Mouse (Mus musculus) frontal cortex, adult 2 months (tissue): ENCODE data around the gene Dusp8. TPM values are rescaled to one million over a fixed set of nuclear protein-coding genes. Genes with fewer than 3 reads are reported as not detected.
A peak's percentile ranks its signal among the peaks of the same experiment; 100 is the strongest.
"Not testable (repeated sequence)": the region's sequence is repeated elsewhere in the genome, so short reads cannot be mapped to it uniquely, and the experiment has no call there.

ENCODE experiments used
- DNase-seq, 2 experiments: peaks; one replicate each; pipeline ENCODE4 v3.0.0; 2022; ENCODE audit warnings: low spot score in 1 of 2; ENCODE audit errors: extremely low spot score in 1 of 2
- polyA plus RNA-seq: library from polyadenylated mRNA; depleted of rRNA; stranded (reverse); fragments of >200 nt; gene quantifications from 2 replicates; pipeline ENCODE4 v1.2.3, GENCODE M21; 2012; rRNA removed

The Dusp8 gene
- polyA plus RNA-seq: 110 and 114 TPM in 2 replicates

DNA sequence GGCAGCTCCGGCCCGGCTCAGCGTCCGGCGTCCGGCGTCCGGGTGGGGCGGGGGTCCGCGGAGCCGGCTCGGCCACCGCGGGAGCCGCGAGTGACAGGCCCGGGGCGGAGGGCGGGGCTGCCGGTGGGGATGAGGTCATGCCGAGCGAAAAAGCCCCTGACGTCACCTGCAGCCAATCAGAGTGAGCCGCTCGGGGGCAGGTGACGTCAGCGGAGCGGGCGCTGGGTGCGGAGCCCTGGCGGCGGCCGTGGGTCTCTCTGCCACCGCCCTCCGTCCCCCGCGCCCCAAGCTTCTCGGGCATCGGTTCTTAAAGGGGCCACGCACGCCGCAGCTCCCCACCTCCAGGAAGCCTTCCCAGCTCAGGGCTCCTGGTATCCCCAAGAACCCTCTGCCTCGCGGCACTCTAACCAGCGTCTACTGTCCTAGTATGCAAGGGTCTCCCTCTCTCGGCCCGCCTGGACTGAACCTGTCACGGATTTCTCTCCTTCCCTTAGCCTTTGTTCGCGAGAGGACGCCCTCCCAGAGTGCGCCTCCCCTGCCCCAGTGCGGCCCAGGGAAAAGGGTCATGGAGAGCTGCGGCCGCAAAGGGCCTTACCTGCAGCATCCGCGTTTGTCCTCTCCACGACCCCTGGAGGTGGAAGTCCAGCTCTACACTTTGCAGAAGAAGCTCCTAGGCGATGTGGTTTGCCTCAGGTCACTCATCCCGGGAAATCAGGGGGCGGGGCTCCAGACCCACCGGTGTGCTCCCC, at the start of gene Dusp8:
Dusp8 (minus strand) TSS at position 661 of the 749 bp plus-strand sequence.
- DNase-seq: peak; percentile 86 to 96

DNA sequence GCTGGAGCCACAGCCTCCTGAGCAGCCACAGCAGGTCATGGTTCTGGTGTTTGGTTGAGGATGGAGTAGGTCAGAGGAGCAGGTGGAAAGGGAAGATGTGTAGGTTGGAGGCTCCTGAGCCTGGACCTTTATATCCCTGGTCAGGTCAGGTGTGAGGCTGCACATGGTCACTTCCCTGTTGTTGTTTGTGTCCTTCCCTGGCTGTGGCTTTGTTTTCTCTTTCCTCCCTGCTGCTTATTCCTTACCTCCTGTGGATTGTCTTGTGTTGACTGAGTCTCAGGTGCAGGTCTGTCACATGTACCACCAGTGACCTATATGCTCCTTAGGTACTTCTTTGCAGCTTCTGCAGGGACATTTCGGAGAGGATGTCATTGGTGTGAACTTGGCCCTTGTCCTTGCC, 48.9 kb upstream of the Dusp8 start, which contains the start of gene Gm45337:
Gm45337 (minus strand) TSS at position 101 of the 400 bp plus-strand sequence.
- DNase-seq: no peak

DNA sequence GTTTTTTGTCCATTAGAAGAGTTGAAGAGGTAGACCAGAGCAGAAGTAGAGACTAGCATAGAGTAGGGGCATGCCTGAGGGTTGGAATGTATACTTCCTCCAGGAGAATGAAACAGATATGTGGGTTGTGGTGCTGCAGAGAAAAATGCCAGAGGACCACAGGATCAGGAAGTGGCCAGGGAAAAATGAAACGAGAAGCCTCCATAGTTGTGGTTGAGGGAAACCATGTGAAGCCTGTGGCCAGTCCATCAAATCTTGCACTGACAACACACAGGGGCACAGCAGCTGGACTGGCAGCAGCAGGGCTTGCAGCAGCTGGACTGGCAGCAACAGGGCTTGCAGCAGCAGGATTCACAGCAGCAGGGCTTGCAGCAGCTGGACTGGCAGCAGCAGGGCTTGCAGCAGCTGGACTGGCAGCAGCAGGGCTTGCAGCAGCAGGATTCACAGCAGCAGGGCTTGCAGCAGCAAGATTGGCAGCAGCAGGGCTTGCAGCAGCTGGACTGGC, 47.9 kb upstream of the Dusp8 start:
- DNase-seq: not testable (repeated sequence)

DNA sequence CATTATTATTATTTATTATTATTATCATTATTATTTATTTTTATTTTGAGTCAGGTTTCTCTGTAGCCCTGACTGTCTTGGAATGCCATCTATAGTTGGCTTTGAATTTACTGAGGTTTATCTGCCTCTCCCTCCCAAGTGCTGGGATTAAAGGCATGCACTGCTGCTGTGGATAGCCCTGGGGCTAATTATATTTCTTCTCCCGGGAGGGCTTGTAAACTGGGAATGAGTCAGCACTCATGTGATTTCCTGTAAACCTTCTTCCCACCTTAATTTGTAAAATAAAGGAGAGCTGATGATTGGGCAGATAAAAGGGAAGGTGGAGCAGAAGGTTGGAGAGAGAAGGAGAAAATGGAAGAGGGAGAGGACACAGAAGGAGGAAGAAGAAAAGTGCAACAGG, 45.1 kb upstream of the Dusp8 start:
- DNase-seq: no peak

DNA sequence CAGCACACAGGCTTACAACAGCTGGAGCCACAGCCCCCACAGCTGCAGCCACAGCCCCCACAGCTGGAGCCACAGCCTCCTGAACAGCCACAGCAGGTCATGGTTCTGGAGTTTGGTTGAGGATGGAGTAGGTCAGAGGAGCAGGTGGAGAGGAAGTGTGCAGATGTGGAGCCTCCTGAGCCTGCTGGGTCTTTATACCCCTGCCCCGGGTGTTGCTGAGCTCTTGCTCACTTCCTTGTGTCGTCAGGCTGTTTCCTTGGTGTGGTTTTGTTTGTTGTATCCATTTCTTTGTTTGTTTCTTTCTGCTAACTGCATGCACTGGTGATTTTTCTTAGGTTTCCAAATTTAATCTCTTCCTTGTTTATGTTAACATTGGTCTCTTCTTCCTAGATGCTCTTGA, 40.3 kb upstream of the Dusp8 start, which contains the start of gene Gm39115:
Gm39115 (minus strand) TSS at position 101 of the 400 bp plus-strand sequence.
- DNase-seq: not testable (repeated sequence)

DNA sequence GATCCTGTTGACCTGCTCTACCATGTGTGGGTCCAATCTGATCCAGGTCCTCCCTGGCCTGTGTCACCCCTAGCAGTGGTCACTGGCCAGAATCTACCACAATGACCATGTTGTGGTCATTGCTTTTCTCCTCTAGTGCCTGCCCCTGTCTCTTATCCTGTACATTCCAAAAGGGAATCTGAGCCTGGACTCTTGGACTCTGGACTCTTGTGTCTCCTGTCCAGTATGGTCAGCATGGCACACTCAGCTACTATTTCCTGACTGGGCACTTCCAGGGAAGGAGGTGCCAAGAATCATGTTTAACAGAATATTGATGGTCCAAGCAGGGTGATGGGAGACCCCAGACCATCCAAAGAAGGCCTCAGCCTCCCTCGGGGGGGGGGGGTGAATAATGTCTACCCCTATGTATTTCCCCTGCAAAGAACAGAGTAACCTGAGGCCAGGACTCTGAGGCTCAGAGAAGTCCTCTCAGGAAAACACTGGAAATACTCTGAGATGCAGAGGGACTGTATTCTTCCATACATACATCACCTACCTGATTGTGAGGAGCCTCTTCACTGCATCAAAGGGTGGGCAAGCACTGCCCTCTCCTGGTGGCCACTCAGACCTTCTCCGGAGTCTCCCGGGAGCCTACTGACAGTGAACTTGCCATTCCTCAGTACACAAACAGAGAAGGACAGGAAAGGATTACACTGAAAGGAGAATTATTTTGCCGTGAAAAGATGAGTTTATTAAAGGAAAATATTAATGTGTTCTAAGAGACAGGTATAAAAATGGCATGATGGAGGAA, 38.8 kb upstream of the Dusp8 start:
- DNase-seq: peak in 1 of 2 experiments; percentile 44

DNA sequence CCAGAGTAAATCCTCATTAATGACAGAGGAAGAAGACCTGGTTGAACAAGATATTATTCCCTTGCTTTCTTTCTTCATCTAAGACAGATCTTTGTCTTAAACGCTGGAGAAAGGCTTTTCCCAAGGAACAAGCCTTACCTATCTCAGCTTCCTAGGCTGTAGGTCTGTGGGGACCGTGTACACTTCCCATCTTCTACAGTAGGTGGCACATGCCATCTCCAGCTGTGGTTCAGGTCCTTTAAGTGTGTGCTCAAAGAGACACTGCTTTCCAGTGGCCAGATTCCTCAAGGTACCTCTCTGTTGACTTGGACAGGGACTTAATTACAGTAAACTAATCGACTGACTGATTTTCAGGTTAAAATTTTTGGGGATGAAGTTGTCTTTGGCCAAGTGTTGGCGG, 33.2 kb upstream of the Dusp8 start:
- no peak for DNase-seq

DNA sequence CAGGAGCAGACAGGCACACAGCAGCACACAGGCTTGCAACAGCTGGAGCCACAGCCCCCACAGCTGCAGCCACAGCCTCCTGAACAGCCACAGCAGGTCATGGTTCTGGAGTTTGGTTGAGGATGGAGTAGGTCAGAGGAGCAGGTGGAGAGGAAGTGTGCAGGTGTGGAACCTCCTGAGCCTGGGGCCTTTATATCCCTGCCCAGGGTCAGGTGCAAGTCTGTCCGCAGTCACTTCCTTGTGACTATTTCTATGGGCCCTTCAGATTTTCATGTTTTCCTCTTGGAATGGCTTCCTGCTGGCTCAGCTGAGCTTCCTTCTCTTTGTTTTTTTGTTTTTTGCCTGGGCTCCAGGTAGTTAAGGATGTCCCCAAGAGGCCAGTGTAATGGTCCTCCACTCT, 25.0 kb upstream of the Dusp8 start, which contains the start of gene Gm45618:
Gm45618 (minus strand) TSS at position 101 of the 400 bp plus-strand sequence.
- not testable (repeated sequence) for DNase-seq

DNA sequence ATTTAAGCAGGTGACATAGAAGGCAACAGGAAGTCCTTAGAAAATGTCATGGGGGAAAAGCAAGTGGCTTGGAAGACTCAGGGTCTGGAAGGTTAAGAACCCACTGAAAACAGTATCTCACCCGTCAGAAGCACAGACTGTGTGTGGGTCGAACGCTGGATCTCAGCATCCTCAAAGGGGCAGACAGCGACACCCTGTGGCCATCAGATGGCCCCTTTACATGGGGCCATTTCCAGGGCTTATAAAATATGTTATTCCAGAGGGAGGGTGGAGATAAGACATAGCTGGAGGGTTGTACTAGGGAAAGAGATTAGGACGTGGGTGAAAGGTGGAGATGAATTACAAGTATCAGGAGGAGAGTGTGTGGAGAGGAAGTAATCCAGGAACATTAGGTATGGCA, 24.0 kb upstream of the Dusp8 start:
- DNase-seq: peak in 1 of 2 experiments; percentile 23

DNA sequence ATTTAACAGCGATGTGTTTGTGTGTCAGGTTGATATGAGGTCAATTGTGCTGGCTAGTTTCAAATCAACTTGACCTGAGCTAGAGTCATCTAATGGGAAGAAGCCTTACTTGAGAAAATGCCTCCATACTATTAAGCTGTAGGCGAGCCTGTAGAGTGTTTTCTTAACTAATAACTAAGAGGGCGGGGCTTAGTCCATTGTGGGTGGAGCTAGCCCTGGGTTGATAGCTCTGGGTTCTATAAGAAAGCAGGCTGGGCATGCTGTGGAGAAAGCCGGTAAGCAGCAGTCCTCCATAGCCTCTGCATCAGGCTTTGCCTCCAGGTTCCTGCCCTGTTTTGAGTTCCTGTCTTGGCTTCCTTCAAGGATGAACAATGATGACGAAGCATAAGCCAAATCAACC, 9.1 kb upstream of the Dusp8 start:
- no peak for DNase-seq

DNA sequence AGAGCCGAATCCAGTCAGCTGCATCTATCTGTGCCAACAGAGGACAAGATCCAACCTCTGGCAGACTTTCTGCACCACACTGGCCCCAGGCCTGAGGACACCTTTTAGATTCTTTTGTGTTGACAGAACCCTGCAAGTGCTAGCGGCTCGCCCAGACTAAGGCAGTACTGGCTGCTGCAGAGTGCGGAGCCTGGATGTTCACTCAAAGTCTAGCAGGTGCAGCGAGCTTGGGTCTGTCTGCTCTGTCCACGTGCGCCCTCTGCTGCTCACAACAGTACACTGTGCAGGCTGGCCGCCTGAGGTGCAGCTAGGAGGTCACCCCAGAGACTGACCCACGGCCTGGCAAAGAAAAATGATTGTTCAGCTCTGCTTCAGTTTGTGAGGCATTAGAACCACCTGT, 2.1 kb upstream of the Dusp8 start:
- DNase-seq: peak; percentile 66 to 88

DNA sequence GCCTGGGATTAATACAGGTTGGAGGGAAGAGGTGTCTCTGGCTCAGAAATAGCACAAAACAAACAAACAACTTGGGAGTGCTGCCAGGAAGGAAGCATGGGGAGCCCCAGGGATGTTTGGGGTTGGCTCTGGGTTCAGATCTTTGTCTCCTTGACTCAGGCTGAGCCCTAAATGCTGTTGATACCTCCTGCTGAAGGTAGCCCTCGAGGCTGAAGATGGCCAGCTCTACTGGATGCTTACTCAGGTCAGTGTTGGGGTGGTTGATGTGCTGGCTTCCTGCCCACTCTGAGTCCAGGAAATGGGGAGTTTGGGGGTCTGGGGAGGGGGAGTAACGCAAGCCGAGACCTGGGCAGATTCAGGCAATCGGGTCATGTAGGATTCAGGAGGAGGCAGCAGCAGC, 1.1 kb upstream of the Dusp8 start:
- DNase-seq: no peak

DNA sequence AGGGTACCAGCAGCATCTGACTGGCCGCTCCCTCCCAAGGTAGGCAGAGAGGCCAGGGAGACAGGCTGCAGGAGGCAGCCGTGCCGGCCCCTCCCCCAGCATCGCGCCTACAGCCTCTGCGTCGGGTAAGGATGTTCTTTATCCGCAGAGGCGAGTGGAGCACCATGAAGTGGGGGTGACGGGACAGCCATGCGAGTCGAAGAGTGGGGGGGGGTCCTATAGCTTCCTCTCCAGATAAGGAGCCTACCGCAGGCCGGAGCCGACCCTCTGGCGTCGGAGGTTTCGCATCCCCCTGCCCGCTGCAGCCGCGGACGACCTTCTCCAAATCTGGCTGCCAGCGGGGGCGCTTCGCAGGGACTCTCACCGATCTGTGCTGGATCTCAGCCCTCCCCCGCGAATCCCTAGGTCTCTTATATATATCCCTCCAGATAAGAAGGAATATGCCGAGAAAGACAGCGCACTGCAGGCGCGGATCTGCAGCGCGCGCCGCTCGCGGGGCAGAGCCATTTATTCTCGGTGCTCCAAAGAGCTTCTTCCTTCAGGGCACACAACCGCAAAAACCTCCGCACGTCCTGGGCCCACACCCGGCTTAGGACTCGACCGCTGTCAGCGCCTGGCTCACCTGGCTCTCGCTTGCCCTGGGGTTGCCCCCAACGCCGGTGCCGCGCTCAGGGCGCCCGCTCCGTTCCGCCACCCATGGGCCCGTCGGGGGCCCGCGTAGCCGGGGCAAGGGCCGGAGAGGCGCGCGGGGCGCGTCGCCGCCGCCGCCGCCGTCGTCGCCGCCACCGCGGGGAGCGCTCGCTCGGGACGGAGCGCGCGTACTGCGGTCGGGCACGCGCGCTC, 1.1 kb downstream of the Dusp8 start:
- DNase-seq: peak in 1 of 2 experiments; percentile 74

DNA sequence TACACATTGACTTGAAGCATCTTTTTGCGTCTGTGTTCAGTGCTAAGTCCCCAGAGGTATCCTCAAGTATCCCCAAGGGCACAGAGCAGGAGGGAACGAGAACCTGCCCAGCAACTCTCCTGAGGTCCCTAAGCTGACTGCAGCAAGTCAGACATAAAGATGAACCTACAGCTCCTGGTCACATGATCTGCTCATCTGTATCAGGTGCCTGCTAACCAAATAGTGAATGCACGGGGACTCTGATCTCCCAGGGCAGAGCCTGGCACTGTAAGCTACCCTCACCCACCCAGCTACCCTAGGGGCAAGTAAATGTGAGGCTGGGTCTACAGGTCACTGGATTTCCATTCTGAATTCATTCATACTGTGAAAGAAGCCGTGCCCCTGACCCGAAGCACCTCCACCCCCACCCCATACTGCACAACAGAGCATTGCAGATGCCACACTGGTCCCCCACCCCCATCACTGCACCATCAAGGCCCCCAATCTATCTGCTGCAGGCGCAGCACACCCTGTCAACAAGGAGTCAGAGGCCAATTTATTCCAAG, 1.9 kb downstream of the Dusp8 start:
- no peak for DNase-seq

DNA sequence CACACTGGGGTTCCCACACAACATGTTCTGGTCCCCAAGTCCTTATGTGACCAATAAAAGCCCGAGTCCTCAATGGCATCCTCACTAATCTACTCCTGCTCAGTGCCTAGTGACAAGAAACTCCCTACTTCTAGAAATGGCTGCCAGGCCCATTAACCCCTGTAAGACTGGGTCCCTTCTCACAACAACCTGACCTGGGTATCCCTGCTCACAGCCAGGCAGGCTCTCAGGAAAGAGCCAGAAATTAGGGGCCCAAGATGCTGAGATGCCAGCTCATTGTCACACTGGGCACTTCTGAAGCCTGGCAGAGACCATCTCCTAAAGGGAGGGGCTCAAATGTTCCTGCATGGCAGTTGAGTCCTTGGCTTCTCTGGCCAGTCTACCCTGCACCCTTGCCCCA, 2.7 kb downstream of the Dusp8 start:
- no peak for DNase-seq

DNA sequence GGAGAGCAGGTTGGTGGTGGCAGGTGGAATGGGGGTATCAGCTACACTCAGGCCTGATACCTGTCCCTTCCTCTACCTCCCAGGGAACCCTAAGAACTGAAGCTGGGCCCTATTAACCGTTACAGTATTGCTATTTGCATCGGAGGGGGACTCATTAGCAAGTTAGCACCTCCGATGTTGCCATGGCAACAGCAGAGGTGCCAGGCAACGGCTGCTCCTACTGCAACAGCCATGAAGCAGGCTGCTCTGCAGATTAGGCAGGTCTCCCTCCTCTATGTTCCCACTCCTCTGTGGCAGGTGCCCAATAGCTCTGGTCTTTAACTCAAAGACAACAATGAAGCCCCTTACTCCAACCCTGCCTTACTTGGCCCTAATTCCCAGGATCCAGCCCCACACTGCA, 3.8 kb downstream of the Dusp8 start:
- DNase-seq: peak in 1 of 2 experiments; percentile 63

DNA sequence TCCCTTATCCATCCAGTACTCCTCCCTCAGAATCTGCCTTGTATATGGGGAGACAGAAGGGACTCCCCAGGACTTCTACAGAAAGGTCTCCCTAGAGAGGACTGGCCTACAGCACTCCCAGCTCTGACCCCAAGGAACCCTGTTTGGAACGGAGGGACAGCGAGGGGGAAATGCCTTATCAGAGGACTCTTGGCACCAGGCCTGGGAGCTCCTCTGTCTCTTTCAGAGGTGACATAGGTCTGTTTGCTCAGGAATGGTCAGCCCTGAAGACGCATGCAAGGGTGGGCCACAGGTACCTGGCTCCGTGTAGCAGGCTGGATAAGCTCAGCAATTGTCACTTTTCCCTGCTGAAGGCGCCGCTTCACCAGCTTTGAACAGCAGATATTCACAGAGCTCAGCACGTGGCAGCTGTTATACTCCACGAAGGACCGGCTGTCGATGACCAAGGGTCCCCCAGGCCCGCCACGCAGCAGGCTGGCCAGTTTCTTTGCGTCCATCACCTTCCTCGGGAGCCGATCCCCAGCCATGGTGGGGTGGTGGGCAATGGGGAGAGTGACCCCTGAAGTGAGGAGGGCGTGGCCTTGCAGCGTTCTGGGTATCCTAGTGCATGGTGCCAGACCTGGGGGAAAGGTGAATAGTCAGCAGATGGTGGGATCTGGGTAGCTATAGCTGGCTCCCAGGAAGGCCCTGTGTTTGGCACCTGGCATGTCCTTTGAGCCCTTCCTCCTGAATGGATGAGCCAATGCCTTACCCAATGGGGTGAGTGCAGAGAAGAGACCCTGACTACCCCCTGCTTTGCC, 5.8 kb downstream of the Dusp8 start:
- DNase-seq: no peak

DNA sequence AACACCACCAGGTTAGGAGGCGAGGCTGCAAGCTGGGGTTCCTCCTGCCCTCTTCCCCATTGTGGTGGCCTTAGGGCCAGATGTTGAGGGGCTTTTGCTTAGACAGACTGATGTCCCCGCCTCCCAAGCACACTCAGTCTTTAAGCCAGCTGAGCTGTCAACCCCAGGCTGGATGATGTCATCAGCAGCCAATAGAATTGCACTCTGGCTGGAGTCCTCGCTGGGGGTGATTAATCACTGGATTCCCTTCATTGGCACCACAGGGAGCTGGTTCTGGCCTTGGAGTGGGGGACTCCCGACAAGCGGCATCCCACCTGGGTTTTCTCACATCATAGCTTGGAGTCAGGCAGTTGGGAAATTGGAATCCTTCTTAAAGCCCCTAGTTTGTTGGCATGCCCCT, 6.8 kb downstream of the Dusp8 start:
- DNase-seq: peak in 1 of 2 experiments; percentile 73

DNA sequence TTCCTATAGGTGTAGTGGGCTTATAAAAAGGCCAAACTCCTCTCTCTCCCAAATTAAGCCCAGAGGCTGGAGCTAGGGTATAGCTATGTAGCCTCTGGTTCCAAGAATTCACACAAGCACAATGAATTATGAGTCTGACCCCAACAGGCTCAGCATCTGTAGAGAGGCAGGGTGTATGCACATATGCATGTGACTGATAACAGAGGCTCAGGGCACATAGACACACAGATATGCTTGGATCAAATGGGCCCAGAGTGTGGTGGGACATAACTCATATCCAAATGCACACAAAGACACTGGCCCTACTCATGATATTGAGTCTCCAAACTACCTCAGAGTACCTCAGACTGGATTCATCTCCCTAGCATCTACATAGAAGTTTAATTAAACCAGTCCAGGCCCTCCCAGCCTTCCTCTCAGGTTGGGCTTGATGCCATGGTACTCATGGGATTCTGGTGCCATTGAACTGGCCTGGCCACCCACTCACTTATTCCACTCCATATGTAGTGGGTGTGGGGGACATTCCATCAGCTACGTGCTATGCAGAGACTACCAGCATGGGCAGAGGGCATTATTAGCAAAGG, 8.5 kb downstream of the Dusp8 start:
- DNase-seq: no peak
